Mouse (Mus musculus) brain, embryonic 14.5 days (tissue): ENCODE measurements around the gene Fam189a2.

Source experiments
- CTCF ChIP-seq: fragments of 200-500 bp; IDR thresholded peaks from 2 replicates; pipeline ENCODE4 v1.5.1; 2012; ENCODE audit warnings: inconsistent platforms, mild to moderate bottlenecking, moderate library complexity, borderline replicate concordance; ENCODE audit not compliant: insufficient read depth, insufficient read length; ENCODE audit errors: extremely low read depth
- POLR2A ChIP-seq: fragments of 200-500 bp; IDR thresholded peaks from 2 replicates; pipeline ENCODE4 v1.6.1; 2012; ENCODE audit warnings: mild to moderate bottlenecking, inconsistent platforms, borderline replicate concordance; ENCODE audit not compliant: poor library complexity, insufficient read depth, insufficient read length, severe bottlenecking; ENCODE audit errors: extremely low read depth

- TF ChIP-seq POLR2A (no peak), CTCF (no peak)
Measured at GRCm38 (mm10) chr19:23924057-23924456, 106.8 kb downstream of the Fam189a2 start.
